Mouse (Mus musculus) thymus, adult 2 months (tissue): ENCODE results near the gene Tgfa. TPM values are rescaled to one million over a fixed set of nuclear protein-coding genes. Genes with fewer than 3 reads are reported as not detected.

Experiments used
- DNase-seq: peaks from one replicate; pipeline ENCODE4 v3.0.0; 2021
- H3K27ac ChIP-seq: fragments of 200-500 bp; 2 replicates; pipeline ENCODE4 v1.5.1; 2012; ENCODE audit warnings: low read length, control low read depth; ENCODE audit not compliant: control insufficient read depth, insufficient read depth
- H3K27me3 ChIP-seq: fragments of 200-500 bp; 2 replicates; pipeline ENCODE4 v1.6.1; 2012; ENCODE audit warnings: mild to moderate bottlenecking, low read length, moderate library complexity, mixed read lengths; ENCODE audit not compliant: control insufficient read depth, insufficient read depth
- H3K36me3 ChIP-seq: fragments of 200-500 bp; 2 replicates; pipeline ENCODE4 v1.6.1; 2012; ENCODE audit warnings: mild to moderate bottlenecking, low read length, moderate library complexity; ENCODE audit not compliant: control insufficient read depth, insufficient read depth
- H3K4me1 ChIP-seq: fragments of 200-500 bp; replicated peaks from 2 replicates; pipeline ENCODE4 v1.6.1; 2012; ENCODE audit warnings: low read length; ENCODE audit not compliant: control insufficient read depth, insufficient read depth
- H3K4me3 ChIP-seq: fragments of 200-500 bp; 2 replicates; pipeline ENCODE4 v1.5.1; 2012; ENCODE audit warnings: mild to moderate bottlenecking, low read length, control low read depth, moderate library complexity; ENCODE audit not compliant: control insufficient read depth, insufficient read depth
- CTCF ChIP-seq: fragments of 200-500 bp; IDR thresholded peaks from 2 replicates; pipeline ENCODE4 v1.5.1; 2012; ENCODE audit warnings: mild to moderate bottlenecking, control low read depth, low read length, moderate library complexity, borderline replicate concordance; ENCODE audit not compliant: control insufficient read depth, poor library complexity, insufficient read depth; ENCODE audit errors: extremely low read depth
- POLR2A ChIP-seq: fragments of 200-500 bp; IDR thresholded peaks from 2 replicates; pipeline ENCODE4 v1.6.1; 2012; ENCODE audit warnings: mild to moderate bottlenecking, low read length, control low read depth, moderate library complexity; ENCODE audit not compliant: control insufficient read depth, poor library complexity, insufficient read depth; ENCODE audit errors: extremely low read depth
- WGBS: fragments of 180-500 bp; shearing (Covaris S2); methylation state at CpG from one replicate; pipeline ENCODE4 v1.1.7; 2018; 5-methylcytosine and 5-hydroxymethylcytosine counted together
- polyA plus RNA-seq: library from polyadenylated mRNA; depleted of rRNA; stranded (reverse); fragments of >200 nt; gene quantifications from 2 replicates; pipeline ENCODE4 v1.2.3, GENCODE M21; 2012; rRNA removed

The Tgfa gene
- polyA plus RNA-seq, 1 experiment: 2.1 TPM

DNA sequence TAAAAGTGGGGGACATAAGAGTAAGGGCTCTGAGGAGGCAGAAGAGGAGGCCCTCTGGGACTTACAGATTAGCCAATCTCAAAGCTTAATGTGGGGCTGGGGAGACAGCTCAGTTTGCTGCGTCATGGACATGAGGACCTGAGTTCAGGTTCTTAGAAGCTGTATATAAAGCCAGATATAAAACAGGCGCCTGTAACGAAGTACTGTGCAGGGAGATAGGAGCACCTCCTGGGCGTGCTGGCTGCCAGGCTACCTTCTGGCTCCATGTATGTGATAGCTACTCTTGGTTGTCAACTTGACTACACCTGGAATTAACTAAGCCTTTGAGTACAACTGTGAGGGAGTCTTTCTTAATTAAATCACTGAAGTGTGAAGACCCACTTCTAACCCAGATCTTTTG lies 110.7 kb downstream of the Tgfa start:
- H3K36me3 ChIP-seq: no peaks in the 10 kb centered on the region
- TF ChIP-seq POLR2A (no peak), CTCF (no peak)
- H3K27me3 ChIP-seq: no peaks in the 10 kb centered on the region
- 94% methylated on average over 4 of the region's 4 CpGs for WGBS
- DNase-seq: no peak
- no peak overlapping the region for H3K27ac ChIP-seq
- no peak overlapping the region for H3K4me3 ChIP-seq
- no peaks in the 10 kb centered on the region for H3K4me1 ChIP-seq

DNA sequence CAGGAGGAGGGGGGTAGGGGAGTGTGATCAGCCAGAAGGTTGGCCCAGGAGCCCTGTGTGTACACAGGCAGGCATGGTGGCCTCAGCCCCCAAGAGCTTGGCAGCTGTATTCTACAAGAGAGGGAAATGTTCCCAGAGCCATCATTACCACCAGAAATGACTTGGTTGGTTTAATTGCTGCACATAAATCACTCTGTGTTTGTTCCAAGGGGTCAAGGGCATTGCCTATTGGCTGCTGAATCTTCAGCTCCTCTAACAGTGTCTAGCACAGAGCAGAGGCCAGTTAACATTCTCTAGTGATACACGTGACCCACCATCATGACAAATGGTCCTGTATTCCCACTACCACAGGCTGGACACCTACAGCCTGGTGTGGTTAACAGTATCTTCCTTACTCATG lies 119.0 kb downstream of the Tgfa start:
- no peak overlapping the region for H3K4me3 ChIP-seq
- H3K27ac ChIP-seq: no peak overlapping the region
- no peaks in the 10 kb centered on the region for H3K4me1 ChIP-seq
- 93% methylated on average over 1 of the region's 1 CpGs for WGBS
- no peaks in the 10 kb centered on the region for H3K36me3 ChIP-seq
- TF ChIP-seq POLR2A: no peak
- TF ChIP-seq CTCF: no peak
- DNase-seq: no peak
- H3K27me3 ChIP-seq: no peaks in the 10 kb centered on the region

DNA sequence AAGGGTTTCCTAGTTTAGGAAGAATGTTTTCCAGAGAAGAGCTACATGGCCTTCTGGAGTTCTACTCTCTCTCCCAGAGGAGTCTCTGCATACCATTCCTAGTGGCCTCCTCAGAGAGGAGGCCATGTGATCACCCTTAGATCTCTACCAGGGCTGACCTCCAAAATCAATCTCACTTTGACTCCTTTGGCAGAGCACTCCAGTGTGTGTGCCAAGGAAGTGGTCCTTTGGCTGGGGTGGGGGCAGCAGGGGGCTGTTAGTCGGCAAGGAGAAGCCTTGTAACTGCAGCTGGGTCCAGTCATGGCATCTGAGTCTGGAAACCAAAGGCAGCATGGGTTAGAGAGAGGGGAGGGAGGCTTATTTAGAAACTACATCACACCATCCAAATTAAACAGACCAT lies 122.0 kb downstream of the Tgfa start:
- Histone ChIP-seq H3K4me3 (no peak overlapping the region), H3K36me3 (no peaks in the 10 kb centered on the region), H3K27ac (no peak overlapping the region), H3K4me1 (no peaks in the 10 kb centered on the region), H3K27me3 (no peaks in the 10 kb centered on the region)
- TF ChIP-seq POLR2A: no peak
- TF ChIP-seq CTCF: no peak
- DNase-seq: no peak
- 63% methylated on average over 1 of the region's 1 CpGs for WGBS

DNA sequence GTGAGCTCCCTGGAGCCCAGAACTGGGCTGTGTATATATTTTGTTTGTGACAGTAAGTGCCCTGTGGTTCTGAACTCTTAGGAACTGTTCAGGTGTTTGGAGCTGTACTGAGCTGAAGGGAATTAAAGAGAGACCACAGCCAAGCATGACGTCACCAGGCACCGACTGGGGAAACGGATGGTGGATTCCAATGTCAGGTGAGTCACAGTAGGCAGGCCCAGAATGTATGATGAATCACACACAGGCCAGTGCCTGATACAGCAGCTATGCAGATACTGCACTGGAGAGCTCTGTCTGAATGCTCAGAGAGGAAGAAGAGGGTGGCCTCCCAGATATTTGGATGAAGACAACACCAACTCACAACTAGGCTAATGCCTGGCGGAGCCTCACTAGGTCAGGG lies 123.8 kb downstream of the Tgfa start:
- H3K27me3 ChIP-seq: no peaks in the 10 kb centered on the region
- no peaks in the 10 kb centered on the region for H3K36me3 ChIP-seq
- TF ChIP-seq POLR2A (no peak), CTCF (no peak)
- no peak overlapping the region for H3K27ac ChIP-seq
- 73% methylated on average over 4 of the region's 4 CpGs for WGBS
- no peak for DNase-seq
- no peaks in the 10 kb centered on the region for H3K4me1 ChIP-seq
- no peak overlapping the region for H3K4me3 ChIP-seq

DNA sequence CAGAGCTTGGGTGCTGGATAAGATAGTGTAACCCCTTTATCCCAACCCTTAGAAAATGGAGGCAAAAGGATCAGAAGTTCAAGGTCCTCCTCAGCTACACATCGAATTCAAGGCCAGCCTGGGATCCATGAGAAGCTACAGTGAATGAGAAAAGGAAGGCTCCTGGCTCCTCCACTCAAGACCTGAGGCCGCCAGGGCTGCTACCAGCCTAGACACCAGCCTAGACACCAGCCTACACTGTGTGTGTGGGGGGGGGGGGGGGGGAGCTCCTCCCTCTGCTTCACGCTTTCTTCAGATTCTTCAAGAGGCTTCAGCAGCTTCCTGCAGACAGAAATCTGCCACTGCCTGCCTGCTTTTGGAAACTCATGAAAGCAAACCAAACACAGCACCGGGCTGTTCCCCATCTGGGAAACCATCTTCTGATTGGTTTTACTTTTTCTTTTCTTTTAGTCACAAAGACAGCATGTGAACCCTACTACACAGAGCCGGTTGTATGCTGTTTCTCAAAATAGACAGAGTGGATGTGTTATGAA lies 127.1 kb downstream of the Tgfa start:
- 81% methylated on average over 5 of the region's 5 CpGs for WGBS
- Histone ChIP-seq H3K27ac (no peak overlapping the region), H3K27me3 (no peaks in the 10 kb centered on the region), H3K4me3 (no peak overlapping the region), H3K36me3 (no peaks in the 10 kb centered on the region), H3K4me1 (no peaks in the 10 kb centered on the region)
- TF ChIP-seq POLR2A: no peak
- no peak for TF ChIP-seq CTCF
- no peak for DNase-seq

DNA sequence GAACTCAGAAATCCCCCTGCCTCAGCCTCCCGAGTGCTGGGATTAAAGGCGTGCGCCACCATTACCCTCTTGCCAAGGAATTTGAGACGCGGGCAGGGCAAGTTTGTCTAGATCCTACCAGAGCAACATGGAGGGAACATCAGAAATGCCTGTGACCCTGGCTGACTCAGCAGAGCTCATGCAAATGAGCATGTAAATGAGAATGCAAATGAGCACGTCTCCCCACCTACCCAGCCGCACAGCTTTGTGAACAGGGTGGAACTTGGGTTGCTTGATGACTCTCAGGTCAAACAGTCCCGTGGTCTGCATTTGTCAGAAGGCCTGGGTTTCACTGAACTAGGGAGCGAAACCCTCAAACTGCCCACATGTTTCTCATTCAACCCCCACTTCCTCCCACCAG lies 128.0 kb downstream of the Tgfa start:
- Histone ChIP-seq H3K27ac (no peak overlapping the region), H3K4me3 (no peak overlapping the region), H3K4me1 (no peaks in the 10 kb centered on the region), H3K36me3 (no peaks in the 10 kb centered on the region), H3K27me3 (no peaks in the 10 kb centered on the region)
- no peak for DNase-seq
- 91% methylated on average over 9 of the region's 9 CpGs for WGBS
- TF ChIP-seq CTCF (no peak), POLR2A (no peak)

DNA sequence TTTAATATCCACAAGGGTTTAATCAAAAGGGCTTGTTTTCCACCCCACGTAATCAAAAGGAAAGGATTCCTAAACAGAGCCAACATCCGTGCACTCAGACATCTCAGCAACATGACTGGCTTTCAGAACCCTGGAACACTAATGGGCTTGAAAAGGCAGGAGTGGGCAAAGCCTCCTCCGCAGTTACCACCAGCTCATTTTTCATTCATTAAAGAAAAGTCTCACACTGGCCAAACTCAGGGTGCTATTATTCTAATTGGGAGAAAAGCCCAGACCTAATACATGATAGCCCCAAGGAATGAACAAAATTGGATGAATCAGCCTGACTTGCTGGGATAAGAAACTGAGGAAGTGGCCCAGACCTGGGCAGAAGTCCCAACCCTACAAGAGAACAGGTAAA lies 129.4 kb downstream of the Tgfa start:
- no peak for DNase-seq
- Histone ChIP-seq H3K36me3 (no peaks in the 10 kb centered on the region), H3K4me1 (no peaks in the 10 kb centered on the region), H3K27me3 (no peaks in the 10 kb centered on the region), H3K4me3 (no peak overlapping the region), H3K27ac (no peak overlapping the region)
- 93% methylated on average over 3 of the region's 3 CpGs for WGBS
- TF ChIP-seq POLR2A (no peak), CTCF (no peak)

Other genes with a start within 250 kb of the Tgfa start
- 60.8 and 65.6 TPM in 2 replicates for gene Dusp11, start 233.6 kb upstream of the Tgfa start, polyA plus RNA-seq
- not detected in 2 replicates for gene Figla, start 179.1 kb upstream of the Tgfa start, polyA plus RNA-seq
- gene Add2, start 166.5 kb upstream of the Tgfa start, polyA plus RNA-seq: 0.08 and 0.31 TPM in 2 replicates
- gene Fam136a, start 170.4 kb downstream of the Tgfa start, polyA plus RNA-seq: 14.3 and 15.3 TPM in 2 replicates
- gene Snrpg, start 176.1 kb downstream of the Tgfa start, polyA plus RNA-seq: 67.2 and 87.1 TPM in 2 replicates
- 14.9 and 15.8 TPM in 2 replicates for gene Pcyox1, start 201.9 kb downstream of the Tgfa start, polyA plus RNA-seq
- 73.1 and 83.4 TPM in 2 replicates for gene Tia1, start 209.0 kb downstream of the Tgfa start, polyA plus RNA-seq
- 32.3 and 32.5 TPM in 2 replicates for gene Gm44790, start 231.4 kb downstream of the Tgfa start, polyA plus RNA-seq
- 14.9 and 16.6 TPM in 2 replicates for gene C87436, start 243.2 kb downstream of the Tgfa start, polyA plus RNA-seq